ENCODE assay signal across 13 mouse cellular contexts in the genomic region with DNA sequence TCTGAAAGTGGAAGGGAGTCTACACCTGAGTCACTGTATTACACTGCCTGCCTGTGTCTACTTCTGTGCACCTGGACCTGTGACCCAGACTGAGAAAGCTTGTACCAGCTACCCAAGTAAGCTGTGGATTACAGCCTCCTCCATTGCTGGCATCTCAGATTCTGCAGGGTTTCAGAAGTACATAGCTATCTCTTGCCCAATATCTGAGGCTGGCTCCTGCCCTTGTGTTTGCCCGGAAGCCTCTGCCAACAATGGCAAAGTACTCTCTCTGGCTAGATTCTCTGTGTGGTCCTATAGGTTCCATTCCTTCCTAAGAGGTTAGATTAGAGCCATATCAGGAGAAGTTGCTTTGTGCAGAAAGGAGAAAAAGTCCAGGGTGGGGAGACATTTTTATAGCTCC.
DNase-seq lines count a peak whose midpoint lies in the region; ATAC-seq and TF ChIP-seq lines count a peak whose summit lies in the region.
"Had no signal": no experiment of that assay in that cellular context is flagged by ENCODE, and none has a peak within 500 bp of the region (broad histone marks: within the 10 kb centered on the region; RNA-seq: fewer than 3 reads in every experiment).

No protein-coding gene starts in this region.

- WGBS in heart, embryonic 10.5 days, result 81% methylated on average over 1 of the region's 1 CpGs
- WGBS in heart, embryonic 16.5 days, result 38% methylated on average over 1 of the region's 1 CpGs

- H3K27ac ChIP-seq in heart, embryonic 10.5 days, result no peak overlapping the region
- H3K27ac ChIP-seq in left cerebral cortex, adult 2 months, result peak overlapping the region; percentile 84
- H3K27ac ChIP-seq in heart, embryonic 16.5 days (ENCODE audit: low read length), result peak overlapping the region; percentile 70
- H3K27ac ChIP-seq: forebrain, embryonic 10.5 days had no signal

- no peak overlapping the region for H3K4me3 ChIP-seq in heart, embryonic 10.5 days
- H3K4me3 ChIP-seq in left cerebral cortex, adult 2 months, result no peak overlapping the region
- no peak overlapping the region for H3K4me3 ChIP-seq in heart, embryonic 16.5 days (ENCODE audit: low read length)
- H3K4me3 ChIP-seq: forebrain, embryonic 10.5 days had no signal

- H3K36me3 ChIP-seq in heart, embryonic 10.5 days, result no peaks in the 10 kb centered on the region
- H3K36me3 ChIP-seq in heart, embryonic 16.5 days (ENCODE audit: control insufficient read depth, insufficient read depth), result no peaks in the 10 kb centered on the region
- H3K36me3 ChIP-seq: forebrain, embryonic 10.5 days had no signal

- DNase-seq in heart, adult 11 months, result peak; percentile 91
- DNase-seq in heart, embryonic 10.5 days (ENCODE audit: low spot score), result no peak
- DNase-seq in left cerebral cortex, adult 2 months (ENCODE audit: extremely low spot score in 1 of 2, low spot score in 2 of 2), result no peak
- DNase-seq in left cerebral cortex, postnatal 25 days (ENCODE audit: low spot score in 2 of 2), result no peak
- DNase-seq in adrenal gland, postnatal 14 days, result peak; percentile 49
- DNase-seq in c-Kit-positive CD71-positive TER-119-positive erythroid progenitor cells, embryonic 14.5 days (ENCODE audit: low spot score), result no peak
- no peak for DNase-seq in embryo, embryonic 10.5 days (ENCODE audit: low spot score)
- DNase-seq: liver; thymus, adult 18-20 months had no signal

- no peak for TF ChIP-seq CTCF in left cerebral cortex, adult 2 months (IDR thresholded peaks at IDR 0.05)

- peaks cover 37% of the 10 kb centered on the region for H3K4me1 ChIP-seq in heart, embryonic 10.5 days
- H3K4me1 ChIP-seq in heart, embryonic 16.5 days (ENCODE audit: control insufficient read depth, insufficient read depth, low read length), result peaks cover 44% of the 10 kb centered on the region

- no peaks in the 10 kb centered on the region for H3K27me3 ChIP-seq in heart, embryonic 10.5 days (ENCODE audit: insufficient read depth, poor library complexity, severe bottlenecking)
- H3K27me3 ChIP-seq in heart, embryonic 16.5 days (ENCODE audit: control insufficient read depth, insufficient read depth, low read length), result no peaks in the 10 kb centered on the region
- H3K27me3 ChIP-seq: CH12.LX had no signal

- intact Hi-C loops in left cerebral cortex, adult 2 months (cut with DNase I), result no loop called here
- intact Hi-C loops in left cerebral cortex, postnatal 25 days (cut with DNase I), result loop anchor here (5.0 kb wide), 1 partner anchor 94 kb away; no protein-coding TSS in a partner anchor

- H3K9me3 ChIP-seq in heart, embryonic 10.5 days, result no peaks in the 10 kb centered on the region
- H3K9me3 ChIP-seq in heart, embryonic 16.5 days (replicated peaks; ENCODE audit: control insufficient read depth, low read length), result no peaks in the 10 kb centered on the region
- H3K9me3 ChIP-seq: forebrain, embryonic 10.5 days had no signal

- H3K9ac ChIP-seq in heart, embryonic 16.5 days (ENCODE audit: low read length), result no peak overlapping the region

- 0 out of 2 replicates have a peak, but pooled peaks have one; percentile 18 for ATAC-seq in heart, embryonic 16.5 days (replicated peaks; ENCODE audit: extremely low read depth, insufficient read depth, low FRiP score)
- ATAC-seq: hindbrain, embryonic 16.5 days had no signal

- H3K4me2 ChIP-seq in heart, embryonic 16.5 days (ENCODE audit: low read depth, low read length), result no peak overlapping the region

Comparison
In these comparisons a context has a peak if more than half of its experiments do, and no peak if none do; other contexts are left out.
1. DNase-seq: peak in heart, adult 11 months (single experiment) and adrenal gland, postnatal 14 days (single experiment); none in heart, embryonic 10.5 days (single experiment), left cerebral cortex, adult 2 months (0 of 2), left cerebral cortex, postnatal 25 days (0 of 2), c-Kit-positive CD71-positive TER-119-positive erythroid progenitor cells, embryonic 14.5 days (single experiment) and embryo, embryonic 10.5 days (single experiment).